Mouse (Mus musculus) liver, postnatal 0 days (tissue): ENCODE data around the gene Mki67. TPM values are rescaled to one million over a fixed set of nuclear protein-coding genes. Genes with fewer than 3 reads are reported as not detected.

Source experiments
- ATAC-seq: fragments of 200-750 bp; cut with Nextera tagmentation; 2 replicates; pipeline ENCODE4 v1.8.0; 2017; ENCODE audit warnings: mild to moderate bottlenecking, moderate library complexity
- DNase-seq: peaks from one replicate; pipeline ENCODE4 v3.0.0-alpha.2; 2016
- H3K27ac ChIP-seq: fragments of 300-500 bp; sonication (generic); 2 replicates; pipeline ENCODE4 v1.5.1; 2014; ENCODE audit warnings: antibody characterized with exemption, moderate library complexity, mild to moderate bottlenecking, low read depth
- H3K27me3 ChIP-seq: fragments of 300-500 bp; sonication (generic); 2 replicates; pipeline ENCODE4 v1.6.1; 2014; ENCODE audit warnings: low read length, control low read depth, mixed read lengths; ENCODE audit not compliant: insufficient read depth
- H3K36me3 ChIP-seq: fragments of 300-500 bp; sonication (generic); replicated peaks from 2 replicates; pipeline ENCODE4 v1.6.1; 2014; ENCODE audit warnings: mild to moderate bottlenecking, control low read depth, low read length, moderate library complexity, mixed read lengths; ENCODE audit not compliant: insufficient read depth
- H3K4me1 ChIP-seq: fragments of 300-500 bp; sonication (generic); 2 replicates; pipeline ENCODE4 v1.6.1; 2014; ENCODE audit warnings: antibody characterized with exemption, mild to moderate bottlenecking, control low read depth; ENCODE audit not compliant: insufficient read depth
- H3K4me2 ChIP-seq: fragments of 300-500 bp; sonication (generic); 2 replicates; pipeline ENCODE4 v1.6.1; 2014; ENCODE audit warnings: low read depth, mild to moderate bottlenecking, low read length, moderate library complexity, mixed read lengths
- H3K4me3 ChIP-seq: fragments of 300-500 bp; sonication (generic); 2 replicates; pipeline ENCODE4 v1.5.1; 2014; ENCODE audit warnings: low read depth, low read length
- H3K9ac ChIP-seq: fragments of 300-500 bp; sonication (generic); replicated peaks from 2 replicates; pipeline ENCODE4 v1.6.1; 2014; ENCODE audit warnings: mild to moderate bottlenecking, moderate library complexity
- H3K9me3 ChIP-seq: fragments of 300-500 bp; sonication (generic); 2 replicates; pipeline ENCODE4 v1.6.1; 2016; ENCODE audit warnings: mild to moderate bottlenecking, control low read depth, low read length, mixed read lengths
- CTCF ChIP-seq: sonication (generic); IDR thresholded peaks from 2 replicates; pipeline ENCODE4 v1.5.1; 2016; ENCODE audit warnings: antibody characterized with exemption, low read depth
- EP300 ChIP-seq: IDR thresholded peaks from 2 replicates; pipeline ENCODE4 v1.6.1; 2016; ENCODE audit warnings: antibody characterized with exemption, low read depth, mild to moderate bottlenecking
- WGBS: fragments of 180-500 bp; shearing (Covaris S2); extraction: QIAGEN DNeasy Blood & Tissue Kit; methylation state at CpG from one replicate; pipeline ENCODE4 v1.1.7; 2014; ENCODE audit not compliant: insufficient replicate concordance; 5-methylcytosine and 5-hydroxymethylcytosine counted together
- polyA plus RNA-seq: library from polyadenylated mRNA; unstranded; fragments of >200 nt; fragmentation: Nextera tagmentation; extraction: Ambion mirVana; gene quantifications from 2 replicates; pipeline ENCODE4 v1.2.1, GENCODE M21; 2015

Mki67 gene
- polyA plus RNA-seq, 1 experiment from 2014 or later, result 38.8 TPM

DNA sequence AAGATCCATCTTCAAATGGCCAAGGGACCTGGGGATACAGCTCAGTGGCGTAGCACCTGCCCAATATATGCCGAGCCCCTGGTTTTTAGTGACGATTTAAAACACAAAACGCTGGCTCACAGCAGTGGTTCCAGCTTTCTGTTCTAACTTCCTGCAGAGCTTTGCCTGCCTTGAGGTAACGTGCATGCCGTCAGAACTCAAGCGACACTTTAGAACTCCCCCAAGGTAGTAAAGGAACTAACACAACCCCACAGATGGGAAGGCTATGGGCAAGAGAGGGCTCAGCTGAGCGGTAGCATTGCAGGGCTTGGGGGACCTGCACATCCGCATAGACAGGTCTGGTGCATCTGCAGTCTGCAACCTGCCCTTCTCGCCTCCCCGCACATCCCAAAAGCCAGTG lies 63.4 kb downstream of the Mki67 start:
- 52% methylated on average over 11 of the region's 11 CpGs for WGBS
- Histone ChIP-seq H3K4me3 (peak overlapping the region; percentile 50), H3K4me1 (0 out of 2 replicates have a peak, but pooled peaks cover 6% of the 10 kb centered on the region), H3K9me3 (no peaks in the 10 kb centered on the region), H3K27ac (peak overlapping the region; percentile 70; the same call in 1 of the 2 replicates), H3K36me3 (no peaks in the 10 kb centered on the region), H3K9ac (peak overlapping the region; percentile 53), H3K27me3 (no peaks in the 10 kb centered on the region), H3K4me2 (peak overlapping the region; percentile 62)
- DNase-seq (no peak), ATAC-seq (no peak)
- no peak for TF ChIP-seq CTCF
- TF ChIP-seq EP300, result no peak

DNA sequence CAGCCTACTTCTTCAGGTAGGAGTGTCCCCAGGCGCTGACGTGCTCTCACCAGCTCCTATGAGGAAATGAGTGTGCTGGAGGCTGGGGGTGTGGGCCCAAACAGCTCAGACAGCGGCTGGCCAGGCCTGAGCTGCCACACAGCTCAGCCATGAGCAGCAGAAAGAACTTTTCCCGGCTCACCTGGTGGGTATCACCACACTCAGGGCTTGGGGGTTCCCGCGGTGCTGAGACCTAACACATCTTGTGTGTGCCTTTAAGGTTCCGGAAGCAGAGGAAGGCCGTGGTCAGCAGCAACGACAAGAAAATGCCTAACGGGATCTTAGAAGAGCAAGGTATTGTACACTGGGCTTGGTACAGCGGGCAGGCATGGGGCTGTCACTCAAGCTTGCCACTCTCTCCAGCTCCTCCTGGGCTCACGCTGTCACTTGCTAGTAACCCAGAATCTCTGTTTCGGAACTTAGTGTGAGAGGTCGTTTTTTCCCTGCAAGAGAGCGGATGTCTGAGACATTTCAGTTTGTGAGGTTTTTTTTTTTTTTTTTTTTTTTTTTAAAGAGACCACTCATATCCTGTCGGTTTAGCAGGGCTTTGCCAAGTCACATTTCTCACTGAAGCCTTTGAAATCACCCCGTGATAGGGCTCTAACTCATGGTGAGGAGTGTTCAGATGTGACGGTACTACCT lies 64.2 kb downstream of the Mki67 start:
- Histone ChIP-seq H3K9me3 (no peaks in the 10 kb centered on the region), H3K4me3 (peak overlapping the region; percentile 50), H3K27ac (peak overlapping the region; percentile 70), H3K4me2 (peak overlapping the region; percentile 62), H3K9ac (peak overlapping the region; percentile 53), H3K27me3 (no peaks in the 10 kb centered on the region), H3K4me1 (0 out of 2 replicates have a peak, but pooled peaks cover 8% of the 10 kb centered on the region), H3K36me3 (no peaks in the 10 kb centered on the region)
- ATAC-seq (peak; percentile 39), DNase-seq (peak; percentile 47)
- 36% methylated on average over 18 of the region's 18 CpGs for WGBS
- no peak for TF ChIP-seq EP300

DNA sequence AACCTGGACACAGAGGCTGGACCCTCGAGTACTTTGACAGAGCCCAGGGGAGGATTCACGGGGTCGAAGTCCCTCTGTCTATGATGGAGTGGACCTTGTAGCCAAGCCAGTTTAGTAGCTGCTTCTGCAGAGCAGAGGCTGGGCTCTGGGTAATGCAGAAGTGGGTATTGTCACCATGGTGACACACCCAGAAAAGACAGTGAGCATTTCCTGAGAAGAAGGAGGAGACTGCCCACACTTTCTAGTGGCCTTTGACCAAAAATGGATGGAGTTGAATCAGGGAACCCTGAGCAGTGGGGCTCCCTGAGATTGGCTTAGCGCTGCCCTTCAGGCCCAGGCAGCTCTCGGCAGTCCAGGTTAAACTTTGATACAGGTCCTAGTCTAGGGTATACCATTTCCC lies 66.1 kb downstream of the Mki67 start:
- Histone ChIP-seq H3K36me3 (no peaks in the 10 kb centered on the region), H3K4me2 (peak overlapping the region; percentile 62), H3K4me1 (0 out of 2 replicates have a peak, but pooled peaks cover 5% of the 10 kb centered on the region), H3K27ac (no peak overlapping the region), H3K27me3 (no peaks in the 10 kb centered on the region), H3K9me3 (no peaks in the 10 kb centered on the region), H3K4me3 (no peak overlapping the region), H3K9ac (no peak overlapping the region)
- WGBS, result 47% methylated on average over 5 of the region's 5 CpGs
- ATAC-seq (no peak), DNase-seq (no peak)
- no peak for TF ChIP-seq EP300
- no peak for TF ChIP-seq CTCF

DNA sequence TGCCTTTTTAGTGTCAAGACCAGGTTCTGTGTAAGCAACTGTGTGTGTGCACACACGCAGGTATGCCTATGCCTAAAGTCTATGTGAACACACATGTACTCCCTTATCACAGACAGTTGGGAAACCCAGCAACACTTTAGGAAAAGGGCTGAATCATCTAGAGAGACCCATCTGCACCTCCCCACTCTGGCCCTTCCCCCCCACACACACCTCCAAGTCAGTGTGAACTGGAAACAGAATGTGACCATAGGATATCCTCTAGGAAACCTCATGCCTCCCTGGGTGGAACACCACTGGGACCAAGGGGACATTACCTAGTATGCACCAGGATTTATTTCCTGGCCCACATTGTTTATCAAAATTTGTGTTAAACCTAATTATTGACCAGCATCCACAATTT lies 66.9 kb downstream of the Mki67 start:
- TF ChIP-seq CTCF (no peak), EP300 (no peak)
- no peak overlapping the region for H3K27ac ChIP-seq
- H3K4me1 ChIP-seq, result 0 out of 2 replicates have a peak, but pooled peaks cover 5% of the 10 kb centered on the region
- WGBS, result 69% methylated on average over 1 of the region's 1 CpGs
- no peaks in the 10 kb centered on the region for H3K27me3 ChIP-seq
- H3K9ac ChIP-seq, result no peak overlapping the region
- ATAC-seq, result no peak
- DNase-seq, result no peak
- no peaks in the 10 kb centered on the region for H3K36me3 ChIP-seq
- H3K4me3 ChIP-seq, result no peak overlapping the region
- H3K9me3 ChIP-seq, result no peaks in the 10 kb centered on the region
- H3K4me2 ChIP-seq, result 0 out of 2 replicates have a peak overlapping the region, but pooled peaks have one; percentile 15

DNA sequence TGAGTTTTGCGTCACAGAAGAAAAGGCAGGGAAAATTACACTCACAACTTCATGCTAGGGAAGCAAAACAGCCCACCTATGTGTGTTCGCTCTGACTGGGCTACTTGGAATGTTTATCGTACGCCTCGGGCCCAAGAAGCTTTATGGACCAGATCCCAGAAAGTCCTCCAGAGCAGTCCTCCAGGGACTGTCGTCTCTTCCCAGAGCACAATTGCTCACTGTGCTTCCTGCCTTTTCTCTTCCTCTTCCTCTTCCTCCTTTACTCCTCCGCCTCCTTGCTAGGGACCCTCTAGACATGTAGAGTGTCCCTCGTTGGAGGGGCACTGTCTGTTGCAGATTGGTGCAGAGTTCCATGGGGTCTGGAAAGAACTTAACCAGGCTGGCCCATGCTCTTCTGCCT lies 67.3 kb downstream of the Mki67 start:
- no peaks in the 10 kb centered on the region for H3K27me3 ChIP-seq
- WGBS, result 72% methylated on average over 8 of the region's 8 CpGs
- TF ChIP-seq CTCF (no peak), EP300 (no peak)
- DNase-seq, result no peak
- no peak overlapping the region for H3K9ac ChIP-seq
- H3K4me3 ChIP-seq, result no peak overlapping the region
- H3K4me1 ChIP-seq, result 0 out of 2 replicates have a peak, but pooled peaks cover 5% of the 10 kb centered on the region
- no peaks in the 10 kb centered on the region for H3K36me3 ChIP-seq
- peak overlapping the region; percentile 15; the same call in 1 of the 2 replicates for H3K4me2 ChIP-seq
- no peak for ATAC-seq
- no peak overlapping the region for H3K27ac ChIP-seq
- H3K9me3 ChIP-seq, result no peaks in the 10 kb centered on the region

DNA sequence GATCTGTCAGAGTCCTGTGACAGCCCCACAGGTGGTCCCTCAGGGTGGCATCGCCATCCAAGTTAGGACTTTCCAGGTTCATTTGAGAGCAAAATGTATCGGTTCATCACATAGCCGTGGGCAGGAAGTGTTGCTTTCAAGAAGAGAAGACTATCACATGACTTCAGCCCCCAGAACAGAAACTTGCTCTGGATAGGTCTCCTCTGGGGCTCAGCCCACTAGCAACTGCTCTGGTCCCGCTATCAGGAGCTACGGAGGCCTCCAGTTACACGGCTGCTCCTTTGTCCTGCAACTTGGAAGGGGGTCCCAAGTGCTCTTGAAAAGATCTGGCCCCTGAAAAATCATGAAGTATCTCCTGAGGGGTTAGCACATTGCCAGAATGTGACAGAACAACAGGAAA lies 69.2 kb downstream of the Mki67 start:
- Histone ChIP-seq H3K4me1 (0 out of 2 replicates have a peak, but pooled peaks cover 5% of the 10 kb centered on the region), H3K9ac (no peak overlapping the region), H3K27ac (0 out of 2 replicates have a peak overlapping the region, but pooled peaks have one; percentile 16), H3K27me3 (no peaks in the 10 kb centered on the region), H3K36me3 (no peaks in the 10 kb centered on the region), H3K4me3 (no peak overlapping the region), H3K4me2 (no peak overlapping the region), H3K9me3 (no peaks in the 10 kb centered on the region)
- WGBS, result 83% methylated on average over 6 of the region's 6 CpGs
- no peak for ATAC-seq
- DNase-seq, result no peak
- TF ChIP-seq EP300 (no peak), CTCF (no peak)
